In genomic region chr9:76553758-76554157, GRCm38 (mm10) we compare ENCODE assay signal across 12 mouse cellular contexts. TPM values are rescaled to one million over a fixed set of nuclear protein-coding genes. Genes with fewer than 3 reads are reported as not detected.
"Had no signal": no experiment of that assay in that cellular context is flagged by ENCODE, and none has a peak within 500 bp of the region (broad histone marks: within the 10 kb centered on the region; RNA-seq: fewer than 3 reads in every experiment).

No protein-coding gene starts in this region.

- H3K9me3 ChIP-seq: limb, embryonic 10.5 days; lung, embryonic 15.5 days; midbrain, embryonic 13.5 days had no signal

- ATAC-seq: midbrain, embryonic 13.5 days had no signal

- H3K4me1 ChIP-seq: limb, embryonic 10.5 days; lung, embryonic 15.5 days; midbrain, embryonic 13.5 days had no signal

- H3K36me3 ChIP-seq: limb, embryonic 10.5 days; lung, embryonic 15.5 days; midbrain, embryonic 13.5 days had no signal

- H3K4me3 ChIP-seq: limb, embryonic 10.5 days; lung, embryonic 15.5 days; midbrain, embryonic 13.5 days had no signal

- H3K9ac ChIP-seq: lung, embryonic 15.5 days; midbrain, embryonic 13.5 days had no signal

- H3K27me3 ChIP-seq: lung, embryonic 15.5 days; midbrain, embryonic 13.5 days had no signal

- H3K27ac ChIP-seq: kidney, postnatal 0 days; limb, embryonic 10.5 days; lung, embryonic 15.5 days; macrophage; midbrain, embryonic 13.5 days had no signal

- H3K4me2 ChIP-seq: lung, embryonic 15.5 days; midbrain, embryonic 13.5 days had no signal

- DNase-seq: kidney, adult 11 months; kidney, adult 9 months; kidney, postnatal 36 days; lung, postnatal 14 days; spleen, adult 18-20 months; thymus, postnatal 4 days had no signal

RNA-seq across cellular contexts. Expression of gene Fam83b, which starts 13.2 kb away (rescaled TPM):
- polyA plus RNA-seq: macrophage; midbrain, embryonic 13.5 days; neural tube, embryonic 14.5 days had no signal
